Mouse (Mus musculus) mature B cell (primary cell): ENCODE results near the gene Gadd45a.

ENCODE experiments used
- in situ Hi-C: fragments of 300-500 bp; cut with MboI; formaldehyde crosslinking; loops from 2 replicates; pipeline ENCODE4 v1.14.3; 2019

Gene Gadd45a

DNA sequence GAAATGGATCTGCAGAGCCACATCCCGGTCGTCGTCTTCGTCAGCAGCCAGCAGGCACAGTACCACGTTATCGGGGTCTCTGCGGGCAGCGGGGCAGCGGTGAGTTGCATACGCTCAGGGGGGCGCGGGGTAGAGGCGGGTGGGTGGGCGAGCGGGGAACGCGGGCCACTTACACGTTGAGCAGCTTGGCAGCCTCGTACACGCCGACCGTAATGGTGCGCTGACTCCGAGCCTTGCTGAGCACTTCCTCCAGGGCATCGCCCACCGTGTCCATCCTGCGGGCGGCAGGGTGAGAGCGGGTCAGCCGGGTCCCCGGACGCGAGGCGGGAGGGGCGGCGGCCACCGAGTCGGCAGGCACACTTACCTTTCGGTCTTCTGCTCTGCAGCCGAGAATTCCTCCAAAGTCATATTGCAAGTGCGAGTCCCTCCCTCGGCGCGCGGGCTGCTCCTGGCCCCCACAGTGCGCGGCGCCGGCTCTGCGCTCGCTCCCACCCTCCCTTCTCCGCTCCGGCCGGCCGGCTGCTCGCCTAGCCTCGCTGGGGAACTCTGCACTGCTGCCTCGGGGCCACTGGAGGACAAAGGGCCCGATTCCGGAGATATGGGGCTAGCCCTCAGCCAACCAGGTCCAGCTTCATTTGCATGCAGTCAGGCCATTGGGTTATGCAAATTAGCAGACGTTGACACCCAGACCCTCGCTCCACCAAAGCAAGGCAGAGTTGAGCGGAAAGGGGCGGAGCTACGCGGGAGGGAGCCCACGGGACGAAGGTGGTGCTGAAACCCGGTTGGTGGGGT lies at the start of gene Gadd45a:
TSS of gene Gadd45a (minus strand) at position 621 of the 792 bp plus-strand sequence.
- in situ Hi-C loops: loop anchor here (25.0 kb wide), 1 partner anchor 100 kb away; no protein-coding TSS in a partner anchor

GRCm38 (mm10) chr6:67085850-67086437 lies 48.7 kb upstream of the Gadd45a start:
- in situ Hi-C loops: no loop called here

- in situ Hi-C loops: no loop called here
These were observed 47.2 kb upstream of the Gadd45a start for GRCm38 (mm10) chr6:67084465-67084864.

GRCm38 (mm10) chr6:67081141-67081540 lies 43.9 kb upstream of the Gadd45a start:
- in situ Hi-C loops: no loop called here

GRCm38 (mm10) chr6:67078076-67078475 lies 40.8 kb upstream of the Gadd45a start:
- in situ Hi-C loops: no loop called here

DNA sequence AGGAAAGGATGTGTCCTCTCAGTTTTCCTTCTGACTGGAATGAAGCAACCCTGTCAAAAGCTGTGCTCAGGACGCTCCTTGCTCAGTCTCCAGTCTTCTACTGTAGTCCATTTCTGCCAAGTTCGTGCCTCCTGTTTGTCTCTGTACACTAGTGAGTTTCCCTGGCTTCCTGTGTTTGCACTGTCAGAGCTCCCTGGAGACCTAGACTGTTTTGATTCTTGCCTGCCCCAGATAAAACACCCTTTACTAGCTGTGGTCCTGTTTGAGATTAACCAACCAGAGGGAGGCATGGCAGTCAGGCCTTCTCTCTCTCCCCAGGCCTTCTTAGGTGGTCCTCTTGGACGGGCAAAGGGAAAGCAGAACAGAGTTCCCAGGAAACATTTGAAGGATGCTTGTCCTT lies 40.2 kb upstream of the Gadd45a start:
- in situ Hi-C loops: no loop called here

GRCm38 (mm10) chr6:67076348-67076747 lies 39.1 kb upstream of the Gadd45a start:
- in situ Hi-C loops: no loop called here

DNA sequence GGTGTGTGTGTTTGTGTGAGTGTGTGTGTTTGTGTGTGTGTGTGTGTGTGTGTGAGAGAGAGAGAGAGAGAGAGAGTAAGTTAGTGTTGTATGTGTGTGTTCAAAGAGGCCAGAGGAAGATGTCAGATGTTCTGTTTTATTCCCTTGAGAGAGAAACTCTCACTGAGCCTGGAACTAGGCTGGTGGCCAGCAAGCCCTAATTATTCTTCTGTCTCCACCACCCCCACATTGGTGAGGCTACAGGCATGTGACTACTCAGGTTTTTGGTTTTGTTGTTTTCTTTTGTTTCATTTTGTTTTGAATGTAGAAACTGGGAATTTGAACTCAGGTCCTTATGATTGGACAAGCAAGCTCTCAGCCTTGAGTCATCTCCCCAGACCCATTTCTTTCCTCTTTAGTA lies 37.6 kb upstream of the Gadd45a start:
- in situ Hi-C loops: no loop called here

GRCm38 (mm10) chr6:67073929-67074328 lies 36.7 kb upstream of the Gadd45a start:
- in situ Hi-C loops: no loop called here

DNA sequence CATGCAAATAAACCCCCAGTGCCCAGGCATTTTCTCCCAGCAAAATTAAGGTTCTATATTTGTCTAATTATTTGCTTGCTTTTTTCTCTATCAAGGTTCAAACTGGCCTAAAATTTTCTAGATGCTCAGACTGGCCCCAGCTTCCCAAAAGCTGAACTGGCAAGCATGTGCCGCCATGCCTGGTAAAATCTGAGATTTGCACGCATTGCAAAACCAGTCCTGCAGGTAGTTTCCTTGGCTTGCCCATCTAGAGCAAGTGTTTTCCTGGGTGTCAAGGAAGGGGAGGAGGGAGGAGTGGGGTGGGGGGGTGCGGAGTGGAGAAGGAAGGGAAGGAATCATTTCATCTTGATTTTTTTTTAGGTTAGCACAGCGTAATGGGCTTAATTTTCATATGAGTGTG lies 36.2 kb upstream of the Gadd45a start:
- in situ Hi-C loops: no loop called here

DNA sequence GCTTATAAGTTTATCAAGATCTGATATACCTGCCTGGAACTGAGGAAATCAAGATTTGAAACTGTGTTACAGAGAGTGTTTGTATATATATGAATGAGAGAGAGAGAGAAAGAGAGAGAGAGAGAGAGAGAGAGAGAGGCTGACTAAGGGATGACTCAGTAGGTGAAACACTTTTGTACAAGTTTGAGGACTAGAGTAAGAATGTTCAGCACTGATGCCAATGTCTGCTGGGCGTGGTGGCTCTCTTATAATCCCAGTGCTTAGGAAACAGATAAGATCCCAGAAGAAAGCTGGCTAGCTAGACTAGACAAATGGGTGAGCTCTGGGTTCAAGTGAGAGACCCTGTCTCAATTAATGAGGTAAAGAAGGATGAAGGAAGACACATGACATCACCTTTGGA lies 34.4 kb upstream of the Gadd45a start:
- in situ Hi-C loops: no loop called here

- in situ Hi-C loops: no loop called here
These were observed 32.6 kb upstream of the Gadd45a start for GRCm38 (mm10) chr6:67069800-67070315.

- in situ Hi-C loops: no loop called here
These were observed 32.0 kb upstream of the Gadd45a start for GRCm38 (mm10) chr6:67069219-67069762.

DNA sequence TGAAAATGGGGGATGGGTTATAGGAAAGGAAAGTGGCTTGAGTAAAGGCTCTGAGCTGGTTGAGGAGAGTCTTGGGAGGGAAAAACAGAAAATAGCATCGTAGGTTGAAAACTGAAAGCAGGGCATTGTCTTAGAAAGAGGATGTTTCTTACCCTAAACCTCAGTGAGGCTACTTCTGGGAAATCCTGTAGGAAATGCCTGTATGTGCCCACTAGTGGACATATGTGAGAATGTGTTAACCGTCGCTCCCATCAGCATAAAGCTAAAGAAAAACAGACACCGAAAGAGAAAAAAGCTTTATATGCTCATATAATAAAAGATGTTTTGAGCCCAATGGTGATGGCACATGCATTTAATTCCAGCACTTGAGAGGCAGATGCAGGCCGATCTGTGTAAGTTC lies 22.8 kb upstream of the Gadd45a start:
- in situ Hi-C loops: no loop called here

DNA sequence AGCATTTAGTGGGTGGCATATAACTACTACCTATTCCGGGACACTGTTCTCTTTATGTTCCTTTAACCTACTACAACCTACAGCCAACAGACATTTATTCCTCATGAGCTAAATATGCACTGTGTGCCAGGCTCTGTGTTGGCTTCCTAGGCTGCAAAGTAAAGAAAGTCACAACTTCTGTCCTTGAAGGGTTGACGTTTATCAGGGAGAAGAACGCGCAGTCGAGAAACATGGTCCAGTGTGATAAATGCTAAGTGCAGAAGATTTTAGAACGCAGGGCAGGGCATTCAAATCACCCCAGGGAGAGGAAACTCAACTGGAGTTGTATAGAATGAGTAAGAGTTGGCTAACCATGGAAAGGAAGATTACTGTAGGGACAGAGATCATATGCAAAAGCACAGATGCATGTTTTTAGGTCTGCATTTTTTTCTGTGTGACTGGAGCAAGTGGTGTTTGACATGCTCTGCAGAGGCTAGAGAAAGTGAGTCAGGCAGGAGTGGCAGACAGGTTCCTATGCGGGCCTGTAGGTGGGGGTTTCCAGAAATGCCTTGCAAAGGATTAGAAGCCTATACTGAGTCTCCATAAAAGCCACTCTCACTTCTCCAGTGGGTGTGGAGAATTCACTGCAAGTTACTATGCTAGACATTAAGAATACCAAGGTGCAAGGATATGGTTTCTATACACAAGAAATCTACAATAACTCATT lies 20.9 kb upstream of the Gadd45a start:
- in situ Hi-C loops: no loop called here

DNA sequence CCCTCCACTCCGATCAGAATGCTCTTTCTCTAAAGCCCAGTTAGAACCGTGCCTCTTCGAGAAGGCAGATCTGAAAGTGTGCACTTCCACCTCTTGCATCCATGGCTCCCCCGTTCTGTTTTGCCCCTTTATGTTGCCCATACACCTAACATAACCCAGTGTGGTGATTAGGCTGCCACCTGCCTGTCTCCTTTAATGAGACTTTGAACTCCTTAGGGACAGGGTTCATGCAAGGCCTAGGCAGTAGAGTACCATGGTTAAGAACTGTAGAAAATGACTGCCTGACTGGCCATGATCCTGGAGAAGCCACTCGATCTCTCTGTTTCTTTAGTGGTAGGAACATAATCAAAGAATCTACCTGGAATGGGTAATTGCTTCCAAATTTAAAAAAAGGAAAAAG lies 20.3 kb upstream of the Gadd45a start:
- in situ Hi-C loops: no loop called here

- in situ Hi-C loops: no loop called here
These were observed 19.8 kb upstream of the Gadd45a start for GRCm38 (mm10) chr6:67056889-67057564.

DNA sequence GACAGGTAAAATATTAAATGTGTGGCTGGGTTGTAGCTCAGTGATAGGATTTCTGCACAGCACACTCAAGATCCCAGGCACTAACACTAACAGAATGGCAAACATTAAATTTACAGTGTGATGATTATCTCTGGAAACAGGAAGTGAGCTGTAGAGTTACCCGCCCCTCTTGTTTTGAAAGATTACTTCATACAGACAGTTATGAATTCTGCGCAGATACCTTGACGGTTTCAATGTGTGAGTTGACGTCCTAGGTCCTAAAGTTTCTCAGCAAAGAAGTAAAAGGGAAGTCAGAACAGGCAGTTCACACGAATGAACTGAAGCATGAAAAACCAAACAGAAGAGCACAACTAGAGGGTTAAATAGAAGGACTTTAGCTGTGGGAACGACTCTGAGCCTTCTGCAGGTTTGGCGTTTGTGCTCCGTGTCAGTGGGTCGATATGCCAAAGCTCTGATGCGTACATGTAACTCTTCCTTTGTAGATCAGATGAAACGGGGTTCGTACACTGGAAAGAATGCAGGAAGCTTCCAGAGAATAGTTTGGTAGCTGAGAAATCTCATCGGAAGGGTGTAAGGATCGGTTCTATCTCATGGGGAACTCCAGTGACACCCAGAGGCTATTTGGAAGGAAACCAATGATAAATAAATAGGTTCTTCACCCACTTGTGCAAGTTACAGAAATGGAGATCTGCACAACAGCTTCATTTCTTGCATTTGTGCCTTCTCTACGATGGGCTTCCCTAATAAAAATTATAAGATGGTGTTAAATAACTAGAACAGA lies 19.0 kb upstream of the Gadd45a start:
- in situ Hi-C loops: no loop called here

DNA sequence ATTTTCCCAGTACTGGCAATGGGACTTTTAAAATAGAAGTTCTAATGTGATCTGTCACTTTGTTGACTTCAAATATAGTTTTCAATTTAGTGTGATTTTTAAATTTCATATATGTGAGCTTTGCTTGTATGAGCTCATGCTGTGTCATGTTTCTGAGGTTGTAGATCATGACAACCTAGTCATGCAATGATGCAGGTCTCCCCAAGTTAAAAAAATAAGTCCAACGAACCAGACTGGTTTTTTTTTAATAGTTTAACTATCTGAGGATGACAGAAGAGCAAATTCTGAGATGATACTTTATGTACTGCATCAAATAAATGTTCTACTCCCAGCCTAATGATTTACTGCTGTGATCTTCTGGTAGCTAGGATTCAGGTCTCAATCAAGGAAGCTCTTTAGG lies 12.8 kb upstream of the Gadd45a start:
- in situ Hi-C loops: no loop called here

DNA sequence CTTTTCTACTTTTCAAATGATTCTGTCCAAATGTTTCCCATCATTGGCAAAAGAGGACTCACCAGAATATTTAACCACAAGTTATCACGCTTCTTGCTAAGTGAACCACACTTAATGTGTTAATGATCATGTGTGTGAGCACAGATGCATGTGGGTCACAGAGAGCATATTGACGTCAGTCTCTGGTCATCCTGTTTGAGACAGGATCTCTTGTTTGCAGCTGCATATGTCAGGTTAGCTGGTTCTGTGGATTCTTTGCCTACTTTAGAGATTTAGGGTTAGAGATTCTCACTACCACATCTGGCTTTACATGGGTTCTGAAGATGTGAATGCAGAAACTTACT lies 12.4 kb upstream of the Gadd45a start:
- in situ Hi-C loops: loop anchor here (25.0 kb wide), 1 partner anchor 88 kb away; no protein-coding TSS in a partner anchor
